Mouse (Mus musculus): ENCODE results near the gene BC052040.

The BC052040 gene

GRCm38 (mm10) chr2:115601280-115601679 is 19.8 kb downstream of the BC052040 start:
- DNase-seq (ENCODE audit: low read depth, low spot score): no peak

- no peak for DNase-seq (ENCODE audit: low read depth, low spot score)
These were observed 20.6 kb downstream of the BC052040 start for GRCm38 (mm10) chr2:115602116-115602515.

GRCm38 (mm10) chr2:115604132-115604531 is 22.6 kb downstream of the BC052040 start:
- DNase-seq (ENCODE audit: low read depth, low spot score): no peak

- DNase-seq (ENCODE audit: low read depth, low spot score): no peak
These were observed 24.4 kb downstream of the BC052040 start for GRCm38 (mm10) chr2:115605829-115606336.

- DNase-seq (ENCODE audit: low read depth, low spot score): no peak
These were observed 27.5 kb downstream of the BC052040 start for GRCm38 (mm10) chr2:115609020-115609419.

- DNase-seq (ENCODE audit: low read depth, low spot score): no peak
These were observed 28.6 kb downstream of the BC052040 start for GRCm38 (mm10) chr2:115610092-115610491.

- no peak for DNase-seq (ENCODE audit: low read depth, low spot score)
These were observed 29.0 kb downstream of the BC052040 start for GRCm38 (mm10) chr2:115610503-115610902.

- DNase-seq (ENCODE audit: low read depth, low spot score): no peak
These were observed 32.5 kb downstream of the BC052040 start for GRCm38 (mm10) chr2:115613830-115614520.

- DNase-seq (ENCODE audit: low read depth, low spot score): no peak
These were observed 47.0 kb downstream of the BC052040 start for GRCm38 (mm10) chr2:115628471-115628870.

GRCm38 (mm10) chr2:115631031-115631434 is 49.5 kb downstream of the BC052040 start:
- DNase-seq (ENCODE audit: low read depth, low spot score): no peak

GRCm38 (mm10) chr2:115631826-115632225 is 50.3 kb downstream of the BC052040 start:
- DNase-seq (ENCODE audit: low read depth, low spot score): no peak

GRCm38 (mm10) chr2:115650203-115650602 is 68.7 kb downstream of the BC052040 start:
- DNase-seq (ENCODE audit: low read depth, low spot score): no peak

- DNase-seq (ENCODE audit: low read depth, low spot score): no peak
These were observed 78.2 kb downstream of the BC052040 start for GRCm38 (mm10) chr2:115659712-115660111.

GRCm38 (mm10) chr2:115660213-115661120 is 79.0 kb downstream of the BC052040 start:
- DNase-seq (ENCODE audit: low read depth, low spot score): no peak

- no peak for DNase-seq (ENCODE audit: low read depth, low spot score)
These were observed 86.0 kb downstream of the BC052040 start for GRCm38 (mm10) chr2:115667516-115667915.

GRCm38 (mm10) chr2:115673054-115673660 is 91.6 kb downstream of the BC052040 start:
- DNase-seq (ENCODE audit: low read depth, low spot score): no peak

- DNase-seq (ENCODE audit: low read depth, low spot score): no peak
These were observed 97.3 kb downstream of the BC052040 start for GRCm38 (mm10) chr2:115678786-115679185.

- no peak for DNase-seq (ENCODE audit: low read depth, low spot score)
These were observed 103.7 kb downstream of the BC052040 start for GRCm38 (mm10) chr2:115685250-115685649.

GRCm38 (mm10) chr2:115687612-115688011 is 106.1 kb downstream of the BC052040 start:
- DNase-seq (ENCODE audit: low read depth, low spot score): no peak

- no peak for DNase-seq (ENCODE audit: low read depth, low spot score)
These were observed 106.8 kb downstream of the BC052040 start for GRCm38 (mm10) chr2:115688282-115688681.

- no peak for DNase-seq (ENCODE audit: low read depth, low spot score)
These were observed 112.3 kb downstream of the BC052040 start for GRCm38 (mm10) chr2:115693841-115694240.

GRCm38 (mm10) chr2:115694386-115694785 is 112.9 kb downstream of the BC052040 start:
- no peak for DNase-seq (ENCODE audit: low read depth, low spot score)

All from retina, postnatal 7 days (tissue).